ENCODE assay signal across 24 mouse cellular contexts in the genomic region with DNA sequence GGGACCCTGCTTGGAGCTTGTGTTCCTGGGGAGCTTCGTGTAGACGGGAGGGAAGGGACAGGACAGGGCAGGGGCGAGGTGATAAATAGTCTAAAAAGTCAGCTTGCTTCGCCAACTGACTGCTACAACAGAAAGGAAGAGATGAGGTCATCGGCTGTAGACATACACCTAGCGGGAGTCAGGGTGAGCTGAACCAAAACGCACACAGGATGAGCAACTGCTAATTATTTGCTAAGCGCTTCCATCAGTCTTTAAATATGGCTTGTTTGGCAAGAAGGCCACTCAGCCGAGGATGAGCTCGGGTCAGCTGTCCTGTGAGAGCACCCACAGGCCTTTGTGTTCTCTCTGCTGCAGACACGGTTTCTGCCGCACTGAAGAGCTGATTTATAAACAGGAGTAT.
A peak's percentile ranks its signal among the peaks of the same experiment; 100 is the strongest.
DNase-seq lines count a peak whose midpoint lies in the region; ATAC-seq lines count a peak whose summit lies in the region.
"Had no signal": no experiment of that assay in that cellular context is flagged by ENCODE, and none has a peak within 500 bp of the region (broad histone marks: within the 10 kb centered on the region; RNA-seq: fewer than 3 reads in every experiment).

No protein-coding gene starts in this region.

- peaks cover 7% of the 10 kb centered on the region; the same call in 1 of the 2 replicates for H3K4me1 ChIP-seq in kidney, embryonic 14.5 days (ENCODE audit: control insufficient read depth, insufficient read depth, low read length)
- peaks cover 16% of the 10 kb centered on the region for H3K4me1 ChIP-seq in midbrain, embryonic 12.5 days
- no peaks in the 10 kb centered on the region for H3K4me1 ChIP-seq in midbrain, embryonic 15.5 days
- no peaks in the 10 kb centered on the region for H3K4me1 ChIP-seq in intestine, embryonic 16.5 days (ENCODE audit: control insufficient read depth, insufficient read depth, low read length)
- H3K4me1 ChIP-seq: heart, embryonic 10.5 days; intestine, embryonic 15.5 days; limb, embryonic 15.5 days had no signal

- H3K4me3 ChIP-seq in kidney, embryonic 14.5 days (ENCODE audit: low read length), result no peak overlapping the region
- no peak overlapping the region for H3K4me3 ChIP-seq in midbrain, embryonic 12.5 days
- H3K4me3 ChIP-seq in midbrain, embryonic 15.5 days, result no peak overlapping the region
- no peak overlapping the region for H3K4me3 ChIP-seq in intestine, embryonic 16.5 days (ENCODE audit: low read length)
- H3K4me3 ChIP-seq: embryonic facial prominence, embryonic 10.5 days; heart, embryonic 10.5 days; intestine, embryonic 15.5 days; limb, embryonic 15.5 days; myocyte had no signal

- no peak overlapping the region for H3K4me2 ChIP-seq in kidney, embryonic 14.5 days (replicated peaks; ENCODE audit: low read depth, low read length)
- no peak overlapping the region for H3K4me2 ChIP-seq in midbrain, embryonic 12.5 days (replicated peaks)
- H3K4me2 ChIP-seq in midbrain, embryonic 15.5 days, result no peak overlapping the region
- H3K4me2 ChIP-seq in intestine, embryonic 16.5 days (ENCODE audit: low read depth, low read length), result no peak overlapping the region
- H3K4me2 ChIP-seq: intestine, embryonic 15.5 days; limb, embryonic 15.5 days; lung, embryonic 14.5 days had no signal

- ATAC-seq in kidney, embryonic 14.5 days (ENCODE audit: low FRiP score, low TSS enrichment), result peak; percentile 51; the same call in 1 of the 2 replicates
- 0 out of 2 replicates have a peak, but pooled peaks have one; percentile 25 for ATAC-seq in midbrain, embryonic 12.5 days (ENCODE audit: low FRiP score, low read depth)
- ATAC-seq in midbrain, embryonic 15.5 days (replicated peaks), result no peak
- no peak for ATAC-seq in intestine, embryonic 16.5 days
- ATAC-seq: forebrain, embryonic 16.5 days; intestine, embryonic 15.5 days had no signal

- no peak overlapping the region for H3K27ac ChIP-seq in kidney, embryonic 14.5 days (ENCODE audit: low read depth, low read length)
- peak overlapping the region; percentile 43; the same call in 1 of the 2 replicates for H3K27ac ChIP-seq in midbrain, embryonic 12.5 days (replicated peaks)
- no peak overlapping the region for H3K27ac ChIP-seq in midbrain, embryonic 15.5 days
- H3K27ac ChIP-seq in intestine, embryonic 16.5 days (ENCODE audit: low read length), result no peak overlapping the region
- H3K27ac ChIP-seq: embryonic facial prominence, embryonic 10.5 days; heart, embryonic 10.5 days; intestine, embryonic 15.5 days; limb, embryonic 15.5 days; liver, embryonic 14.5 days had no signal

- peaks cover 42% of the 10 kb centered on the region; the same call in 1 of the 2 replicates for H3K36me3 ChIP-seq in kidney, embryonic 14.5 days (ENCODE audit: control insufficient read depth, insufficient read depth, low read length)
- H3K36me3 ChIP-seq in midbrain, embryonic 12.5 days, result peaks cover 61% of the 10 kb centered on the region
- peaks cover 15% of the 10 kb centered on the region; the same call in 1 of the 2 replicates for H3K36me3 ChIP-seq in midbrain, embryonic 15.5 days (replicated peaks)
- H3K36me3 ChIP-seq in intestine, embryonic 16.5 days (ENCODE audit: control insufficient read depth, insufficient read depth, low read length), result peaks cover 12% of the 10 kb centered on the region; the same call in 1 of the 2 replicates

- H3K9me3 ChIP-seq in kidney, embryonic 14.5 days (ENCODE audit: control insufficient read depth, low read length), result no peaks in the 10 kb centered on the region
- H3K9me3 ChIP-seq in midbrain, embryonic 12.5 days, result no peaks in the 10 kb centered on the region
- H3K9me3 ChIP-seq in midbrain, embryonic 15.5 days, result no peaks in the 10 kb centered on the region
- H3K9me3 ChIP-seq in intestine, embryonic 16.5 days (ENCODE audit: control insufficient read depth, low read length), result no peaks in the 10 kb centered on the region
- H3K9me3 ChIP-seq: embryonic facial prominence, embryonic 10.5 days; heart, embryonic 10.5 days; intestine, embryonic 15.5 days; limb, embryonic 15.5 days had no signal

- H3K27me3 ChIP-seq in kidney, embryonic 14.5 days (ENCODE audit: control insufficient read depth, insufficient read depth, low read length), result no peaks in the 10 kb centered on the region
- H3K27me3 ChIP-seq in midbrain, embryonic 12.5 days, result no peaks in the 10 kb centered on the region
- H3K27me3 ChIP-seq in midbrain, embryonic 15.5 days (replicated peaks), result no peaks in the 10 kb centered on the region
- no peaks in the 10 kb centered on the region for H3K27me3 ChIP-seq in intestine, embryonic 16.5 days (replicated peaks; ENCODE audit: control insufficient read depth, insufficient read depth, low read length)
- H3K27me3 ChIP-seq: intestine, embryonic 15.5 days; limb, embryonic 15.5 days had no signal

- no peak for DNase-seq in kidney, postnatal 25 days
- DNase-seq in embryo, embryonic 10 days (ENCODE audit: low spot score), result peak; percentile 12
- DNase-seq in mesoderm, embryonic 11.5 days (ENCODE audit: low read depth, low spot score), result peak; percentile 26
- DNase-seq in cerebellum, adult 9-10 months, result no peak
- DNase-seq: cerebellum, adult 18-20 months; cerebellum, postnatal 25 days; gastrocnemius, postnatal 10 days; heart, postnatal 4 days; layer of hippocampus, adult 9-11 months; left cerebral cortex, postnatal 4 days; lung, embryonic 14.5 days; right cerebral cortex, postnatal 14 days; spleen, adult 18-20 months had no signal

- 23% methylated on average over 12 of the region's 12 CpGs for WGBS in kidney, embryonic 14.5 days
- 59% methylated on average over 12 of the region's 12 CpGs for WGBS in midbrain, embryonic 12.5 days
- 50% methylated on average over 12 of the region's 12 CpGs for WGBS in midbrain, embryonic 15.5 days
- WGBS in intestine, embryonic 16.5 days, result 53% methylated on average over 12 of the region's 12 CpGs

- H3K9ac ChIP-seq in kidney, embryonic 14.5 days (ENCODE audit: low read depth, low read length), result no peak overlapping the region
- H3K9ac ChIP-seq in midbrain, embryonic 12.5 days (replicated peaks), result no peak overlapping the region
- no peak overlapping the region for H3K9ac ChIP-seq in midbrain, embryonic 15.5 days
- no peak overlapping the region for H3K9ac ChIP-seq in intestine, embryonic 16.5 days (ENCODE audit: low read depth, low read length)
- H3K9ac ChIP-seq: intestine, embryonic 15.5 days; limb, embryonic 15.5 days; liver, embryonic 14.5 days; lung, embryonic 14.5 days had no signal

Comparison
In these comparisons a context has a peak if more than half of its experiments do, and no peak if none do; other contexts are left out.
1. ATAC-seq: peak in kidney, embryonic 14.5 days (single experiment) and midbrain, embryonic 12.5 days (single experiment); none in midbrain, embryonic 15.5 days (single experiment) and intestine, embryonic 16.5 days (single experiment).
2. DNase-seq: peak in embryo, embryonic 10 days (single experiment) and mesoderm, embryonic 11.5 days (single experiment); none in kidney, postnatal 25 days (0 of 2) and cerebellum, adult 9-10 months (single experiment).